Mouse (Mus musculus) lung, embryonic 14.5 days (tissue): ENCODE data around the gene Cdh13. TPM values are rescaled to one million over a fixed set of nuclear protein-coding genes. Genes with fewer than 3 reads are reported as not detected.
"Not testable (repeated sequence)": the region's sequence is repeated elsewhere in the genome, so short reads cannot be mapped to it uniquely, and the experiment has no call there.

Source experiments
- ATAC-seq: fragments of 200-750 bp; cut with Nextera tagmentation; 2 replicates; pipeline ENCODE4 v1.8.0; 2017; ENCODE audit warnings: mild to moderate bottlenecking, moderate TSS enrichment, moderate library complexity; ENCODE audit not compliant: insufficient read depth
- DNase-seq: peaks from one replicate; pipeline ENCODE4 v3.0.0-alpha.2; 2015
- H3K27ac ChIP-seq: fragments of 300-500 bp; sonication (generic); 2 replicates; pipeline ENCODE4 v1.5.1; 2014; ENCODE audit warnings: low read depth, mild to moderate bottlenecking, moderate library complexity
- H3K27me3 ChIP-seq: fragments of 300-500 bp; sonication (generic); 2 replicates; pipeline ENCODE4 v1.6.1; 2014; ENCODE audit warnings: low read length, control low read depth; ENCODE audit not compliant: insufficient read depth
- H3K36me3 ChIP-seq: fragments of 300-500 bp; sonication (generic); 2 replicates; pipeline ENCODE4 v1.6.1; 2014; ENCODE audit warnings: control low read depth; ENCODE audit not compliant: insufficient read depth
- H3K4me1 ChIP-seq: fragments of 300-500 bp; sonication (generic); 2 replicates; pipeline ENCODE4 v1.6.1; 2014; ENCODE audit warnings: antibody characterized with exemption, control low read depth; ENCODE audit not compliant: insufficient read depth
- H3K4me2 ChIP-seq: fragments of 300-500 bp; sonication (generic); 2 replicates; pipeline ENCODE4 v1.6.1; 2014; ENCODE audit warnings: mild to moderate bottlenecking
- H3K4me3 ChIP-seq: fragments of 300-500 bp; sonication (generic); 2 replicates; pipeline ENCODE4 v1.5.1; 2014; ENCODE audit warnings: low read depth, low read length
- H3K9ac ChIP-seq: fragments of 300-500 bp; sonication (generic); 2 replicates; pipeline ENCODE4 v1.6.1; 2014
- H3K9me3 ChIP-seq: fragments of 300-500 bp; sonication (generic); 2 replicates; pipeline ENCODE4 v1.6.1; 2016; ENCODE audit warnings: low read depth, low read length, control low read depth
- CTCF ChIP-seq: IDR thresholded peaks from 2 replicates; pipeline ENCODE4 v1.5.1; 2016; ENCODE audit warnings: antibody characterized with exemption, low read depth
- WGBS: fragments of 180-500 bp; shearing (Covaris S2); extraction: QIAGEN DNeasy Blood & Tissue Kit; methylation state at CpG from one replicate; pipeline ENCODE4 v1.1.7; 2014; 5-methylcytosine and 5-hydroxymethylcytosine counted together
- polyA plus RNA-seq: library from polyadenylated mRNA; unstranded; fragments of >200 nt; fragmentation: Nextera tagmentation; extraction: Ambion mirVana; gene quantifications from 2 replicates; pipeline ENCODE4 v1.2.1, GENCODE M21; 2014

Gene Cdh13
- polyA plus RNA-seq, 1 experiment from 2014 or later = 1.2 TPM

GRCm38 (mm10) chr8:119345683-119346075, 1062.1 kb downstream of the Cdh13 start:
- H3K27ac ChIP-seq = no peak overlapping the region
- H3K36me3 ChIP-seq = peaks cover 38% of the 10 kb centered on the region
- ATAC-seq = no peak
- H3K27me3 ChIP-seq = no peaks in the 10 kb centered on the region
- no peaks in the 10 kb centered on the region for H3K4me1 ChIP-seq
- peak overlapping the region; percentile 99 for H3K4me3 ChIP-seq
- H3K9ac ChIP-seq = no peak overlapping the region
- WGBS = 78% methylated on average over 15 of the region's 15 CpGs
- H3K9me3 ChIP-seq = 0 out of 2 replicates have a peak, but pooled peaks cover 4% of the 10 kb centered on the region
- TF ChIP-seq CTCF = peak; percentile 25; the same call in 1 of the 2 replicates
- peak overlapping the region; percentile 73 for H3K4me2 ChIP-seq
- no peak for DNase-seq

- TF ChIP-seq CTCF = no peak
- DNase-seq (no peak), ATAC-seq (no peak)
- no peak overlapping the region for H3K27ac ChIP-seq
- H3K4me2 ChIP-seq = no peak overlapping the region
- peaks cover 38% of the 10 kb centered on the region for H3K36me3 ChIP-seq
- no peak overlapping the region for H3K9ac ChIP-seq
- no peaks in the 10 kb centered on the region for H3K27me3 ChIP-seq
- H3K4me1 ChIP-seq = no peaks in the 10 kb centered on the region
- H3K4me3 ChIP-seq = no peak overlapping the region
- H3K9me3 ChIP-seq = no peaks in the 10 kb centered on the region
- WGBS = 91% methylated on average over 19 of the region's 19 CpGs
These were observed 1068.1 kb downstream of the Cdh13 start for GRCm38 (mm10) chr8:119351647-119352046.

GRCm38 (mm10) chr8:119352977-119353658, 1069.6 kb downstream of the Cdh13 start:
- TF ChIP-seq CTCF = no peak
- Histone ChIP-seq H3K4me3 (no peak overlapping the region), H3K4me1 (no peaks in the 10 kb centered on the region), H3K9me3 (no peaks in the 10 kb centered on the region), H3K27me3 (no peaks in the 10 kb centered on the region), H3K9ac (no peak overlapping the region), H3K4me2 (no peak overlapping the region), H3K27ac (no peak overlapping the region), H3K36me3 (peaks cover 25% of the 10 kb centered on the region)
- WGBS = 75% methylated on average over 10 of the region's 10 CpGs
- DNase-seq (peak; percentile 4), ATAC-seq (no peak)

GRCm38 (mm10) chr8:119353659-119354023, 1070.1 kb downstream of the Cdh13 start:
- peaks cover 19% of the 10 kb centered on the region for H3K36me3 ChIP-seq
- no peak overlapping the region for H3K9ac ChIP-seq
- no peaks in the 10 kb centered on the region for H3K9me3 ChIP-seq
- no peaks in the 10 kb centered on the region for H3K27me3 ChIP-seq
- 77% methylated on average over 6 of the region's 6 CpGs for WGBS
- DNase-seq (no peak), ATAC-seq (no peak)
- no peak overlapping the region for H3K27ac ChIP-seq
- no peak overlapping the region for H3K4me2 ChIP-seq
- H3K4me3 ChIP-seq = no peak overlapping the region
- H3K4me1 ChIP-seq = no peaks in the 10 kb centered on the region
- TF ChIP-seq CTCF = no peak

- not testable (repeated sequence) for H3K4me2 ChIP-seq, H3K9me3 ChIP-seq, H3K4me3 ChIP-seq, ATAC-seq, H3K4me1 ChIP-seq, H3K27me3 ChIP-seq, H3K27ac ChIP-seq, H3K9ac ChIP-seq, H3K36me3 ChIP-seq
- peak; percentile 54 for TF ChIP-seq CTCF
- WGBS = 59% methylated on average over 5 of the region's 5 CpGs
- DNase-seq = peak; percentile 33
These were observed 1073.1 kb downstream of the Cdh13 start for GRCm38 (mm10) chr8:119356631-119357030.

- Histone ChIP-seq H3K36me3 (no peaks in the 10 kb centered on the region), H3K4me3 (no peak overlapping the region), H3K4me2 (no peak overlapping the region), H3K27me3 (no peaks in the 10 kb centered on the region), H3K9ac (no peak overlapping the region), H3K4me1 (no peaks in the 10 kb centered on the region), H3K27ac (no peak overlapping the region), H3K9me3 (no peaks in the 10 kb centered on the region)
- 68% methylated on average over 7 of the region's 7 CpGs for WGBS
- no peak for ATAC-seq
- no peak for TF ChIP-seq CTCF
- DNase-seq = no peak
These were observed 1074.6 kb downstream of the Cdh13 start for GRCm38 (mm10) chr8:119358175-119358574.

- peak; percentile 66 for DNase-seq
- H3K4me3 ChIP-seq = no peak overlapping the region
These were observed 1075.3 kb downstream of the Cdh13 start for GRCm38 (mm10) chr8:119358836-119359235.

More at GRCm38 (mm10) chr8:119358836-119359235, 1075.3 kb downstream of the Cdh13 start:
- Histone ChIP-seq H3K27me3 (no peaks in the 10 kb centered on the region), H3K4me1 (no peaks in the 10 kb centered on the region), H3K9me3 (no peaks in the 10 kb centered on the region), H3K4me2 (no peak overlapping the region), H3K27ac (no peak overlapping the region), H3K36me3 (no peaks in the 10 kb centered on the region), H3K9ac (no peak overlapping the region)
- ATAC-seq = peak; percentile 44
- 37% methylated on average over 14 of the region's 14 CpGs for WGBS
- peak; percentile 77 for TF ChIP-seq CTCF
